Mouse (Mus musculus) kidney, embryonic 14.5 days (tissue): ENCODE results near the gene Zfp692. TPM values are rescaled to one million over a fixed set of nuclear protein-coding genes. Genes with fewer than 3 reads are reported as not detected.

Experiments used
- ATAC-seq: fragments of 200-750 bp; cut with Nextera tagmentation; 2 replicates; pipeline ENCODE4 v1.8.0; 2017; ENCODE audit warnings: moderate number of reproducible peaks, mild to moderate bottlenecking, moderate TSS enrichment, moderate library complexity; ENCODE audit not compliant: low FRiP score, low TSS enrichment
- H3K27ac ChIP-seq: fragments of 300-500 bp; sonication (generic); 2 replicates; pipeline ENCODE4 v1.5.1; 2014; ENCODE audit warnings: low read depth, mild to moderate bottlenecking, low read length, moderate library complexity, mixed read lengths
- H3K27me3 ChIP-seq: fragments of 300-500 bp; sonication (generic); 2 replicates; pipeline ENCODE4 v1.6.1; 2014; ENCODE audit warnings: mild to moderate bottlenecking, low read length; ENCODE audit not compliant: control insufficient read depth, insufficient read depth
- H3K36me3 ChIP-seq: fragments of 300-500 bp; sonication (generic); 2 replicates; pipeline ENCODE4 v1.6.1; 2014; ENCODE audit warnings: low read length, mixed read lengths; ENCODE audit not compliant: control insufficient read depth, insufficient read depth
- H3K4me1 ChIP-seq: fragments of 300-500 bp; sonication (generic); 2 replicates; pipeline ENCODE4 v1.6.1; 2014; ENCODE audit warnings: low read length, mixed read lengths; ENCODE audit not compliant: control insufficient read depth, insufficient read depth
- H3K4me2 ChIP-seq: fragments of 300-500 bp; sonication (generic); replicated peaks from 2 replicates; pipeline ENCODE4 v1.6.1; 2014; ENCODE audit warnings: low read depth, mild to moderate bottlenecking, low read length
- H3K4me3 ChIP-seq: fragments of 300-500 bp; sonication (generic); 2 replicates; pipeline ENCODE4 v1.5.1; 2014; ENCODE audit warnings: mild to moderate bottlenecking, low read length
- H3K9ac ChIP-seq: fragments of 300-500 bp; sonication (generic); 2 replicates; pipeline ENCODE4 v1.6.1; 2014; ENCODE audit warnings: low read depth, mild to moderate bottlenecking, low read length, moderate library complexity
- H3K9me3 ChIP-seq: fragments of 300-500 bp; sonication (generic); 2 replicates; pipeline ENCODE4 v1.6.1; 2016; ENCODE audit warnings: low read length; ENCODE audit not compliant: control insufficient read depth
- whole genome bisulfite sequencing: fragments of 180-500 bp; shearing (Covaris S2); extraction: QIAGEN DNeasy Blood & Tissue Kit; methylation state at CpG from one replicate; pipeline ENCODE4 v1.1.7; 2014; 5-methylcytosine and 5-hydroxymethylcytosine counted together
- polyA plus RNA-seq: library from polyadenylated mRNA; unstranded; fragments of >200 nt; fragmentation: Nextera tagmentation; extraction: Ambion mirVana; gene quantifications from 2 replicates; pipeline ENCODE4 v1.2.1, GENCODE M21; 2014

Zfp692 gene
- polyA plus RNA-seq, 1 experiment from 2014 or later: 19.3 TPM

DNA sequence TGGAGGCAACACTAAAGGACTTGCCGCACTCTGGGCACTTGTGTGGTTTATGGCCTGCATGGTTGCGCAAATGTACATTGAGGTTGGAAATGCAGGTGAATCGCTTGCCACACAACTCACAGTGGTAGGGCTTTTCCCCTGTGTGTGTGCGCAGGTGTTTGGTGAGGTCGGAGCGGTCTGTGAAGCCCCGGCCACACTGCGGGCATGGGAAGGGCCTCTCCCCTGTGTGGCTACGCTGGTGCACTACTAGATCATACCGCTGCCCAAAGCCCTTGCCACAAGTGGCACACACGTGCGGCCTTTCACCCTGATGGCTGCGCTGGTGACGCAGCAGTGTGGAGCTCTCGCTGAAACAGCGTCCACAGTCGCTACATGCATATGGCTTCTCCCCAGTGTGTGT, 9.5 kb downstream of the Zfp692 start:
- H3K27me3 ChIP-seq: no peaks in the 10 kb centered on the region
- H3K9me3 ChIP-seq: no peaks in the 10 kb centered on the region
- ATAC-seq: no peak
- no peak overlapping the region for H3K4me2 ChIP-seq
- H3K4me3 ChIP-seq: no peak overlapping the region
- H3K4me1 ChIP-seq: no peaks in the 10 kb centered on the region
- 86% methylated on average over 17 of the region's 17 CpGs for WGBS
- H3K9ac ChIP-seq: no peak overlapping the region
- peaks cover 40% of the 10 kb centered on the region for H3K36me3 ChIP-seq
- no peak overlapping the region for H3K27ac ChIP-seq

DNA sequence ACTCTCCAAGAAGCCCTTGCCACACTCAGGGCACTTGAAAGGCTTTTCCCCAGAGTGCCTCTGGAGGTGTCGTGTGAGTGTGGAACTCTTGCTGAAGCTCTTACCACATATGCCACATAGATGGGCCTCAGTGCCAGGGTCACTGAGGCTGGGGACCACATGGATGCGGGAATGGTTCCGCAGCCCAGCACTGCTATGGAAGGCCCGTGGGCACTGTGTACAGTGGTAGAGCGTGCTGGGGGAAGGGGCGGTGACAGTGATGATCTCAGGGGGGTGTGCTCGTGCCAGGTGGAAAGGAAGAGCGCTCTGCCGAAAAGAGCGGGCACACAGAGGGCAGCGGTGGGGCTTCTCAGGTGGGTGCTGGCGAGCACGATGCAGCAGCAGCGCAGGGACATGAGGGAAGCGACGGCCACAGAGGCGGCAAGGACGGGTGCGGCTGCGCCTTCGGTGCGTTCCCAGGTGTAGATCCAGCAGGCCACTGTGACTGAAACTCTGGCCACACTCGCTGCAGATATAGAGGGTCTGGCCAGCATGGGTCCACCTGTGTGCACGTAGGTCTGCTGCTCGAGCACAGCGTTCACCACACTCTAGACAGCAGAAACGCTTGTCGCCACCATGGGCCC, 10.0 kb downstream of the Zfp692 start:
- H3K4me3 ChIP-seq: no peak overlapping the region
- H3K36me3 ChIP-seq: peaks cover 40% of the 10 kb centered on the region
- 79% methylated on average over 28 of the region's 28 CpGs for WGBS
- no peaks in the 10 kb centered on the region for H3K27me3 ChIP-seq
- H3K9me3 ChIP-seq: no peaks in the 10 kb centered on the region
- no peak overlapping the region for H3K27ac ChIP-seq
- peaks cover 4% of the 10 kb centered on the region for H3K4me1 ChIP-seq
- no peak overlapping the region for H3K9ac ChIP-seq
- H3K4me2 ChIP-seq: no peak overlapping the region
- ATAC-seq: peak; percentile 26; the same call in 1 of the 2 replicates

DNA sequence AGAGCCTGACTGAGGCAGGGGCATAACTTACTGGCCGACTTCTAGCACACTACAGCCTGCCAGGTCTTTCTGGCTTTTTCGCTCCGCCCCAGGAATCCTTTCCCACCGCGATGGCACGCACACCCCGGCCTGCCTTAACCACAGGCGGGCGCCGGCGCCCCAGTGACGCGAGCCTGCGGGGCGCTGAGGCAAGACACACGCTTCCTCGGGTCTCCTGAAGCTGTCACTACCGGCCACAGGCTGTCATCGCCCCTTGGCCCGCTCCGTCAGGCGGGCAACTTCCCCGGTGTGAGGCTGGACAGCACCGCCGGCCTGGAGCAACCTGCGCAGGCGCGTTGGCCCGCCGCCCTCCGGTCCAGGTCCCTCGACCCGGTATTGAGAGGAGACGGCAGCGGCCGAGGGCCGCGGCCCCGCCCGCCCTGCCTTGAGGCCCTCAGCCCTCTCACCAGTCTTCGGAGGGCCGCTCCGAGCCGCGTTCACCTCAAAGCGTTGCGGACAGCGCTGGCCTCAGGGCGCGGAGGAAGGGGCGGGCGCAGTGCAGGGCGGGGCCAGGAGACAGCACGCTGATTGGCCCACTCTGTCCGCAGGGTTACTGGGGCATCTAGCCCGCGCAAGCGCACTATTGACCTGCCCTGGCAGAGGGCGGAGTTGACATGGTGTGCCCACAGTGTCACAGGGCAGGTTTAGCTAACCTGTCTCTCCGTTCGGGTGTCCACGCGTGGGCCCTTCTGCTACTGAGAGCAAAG, 16.1 kb downstream of the Zfp692 start:
- peak; percentile 99 for ATAC-seq
- peaks cover 11% of the 10 kb centered on the region for H3K4me1 ChIP-seq
- H3K27ac ChIP-seq: peak overlapping the region; percentile 97
- peak overlapping the region; percentile 86 for H3K4me2 ChIP-seq
- WGBS: under 1% methylated on average over 63 of the region's 63 CpGs
- peaks cover 26% of the 10 kb centered on the region for H3K36me3 ChIP-seq
- H3K27me3 ChIP-seq: no peaks in the 10 kb centered on the region
- no peaks in the 10 kb centered on the region for H3K9me3 ChIP-seq
- peak overlapping the region; percentile 80 for H3K4me3 ChIP-seq
- peak overlapping the region; percentile 84 for H3K9ac ChIP-seq

DNA sequence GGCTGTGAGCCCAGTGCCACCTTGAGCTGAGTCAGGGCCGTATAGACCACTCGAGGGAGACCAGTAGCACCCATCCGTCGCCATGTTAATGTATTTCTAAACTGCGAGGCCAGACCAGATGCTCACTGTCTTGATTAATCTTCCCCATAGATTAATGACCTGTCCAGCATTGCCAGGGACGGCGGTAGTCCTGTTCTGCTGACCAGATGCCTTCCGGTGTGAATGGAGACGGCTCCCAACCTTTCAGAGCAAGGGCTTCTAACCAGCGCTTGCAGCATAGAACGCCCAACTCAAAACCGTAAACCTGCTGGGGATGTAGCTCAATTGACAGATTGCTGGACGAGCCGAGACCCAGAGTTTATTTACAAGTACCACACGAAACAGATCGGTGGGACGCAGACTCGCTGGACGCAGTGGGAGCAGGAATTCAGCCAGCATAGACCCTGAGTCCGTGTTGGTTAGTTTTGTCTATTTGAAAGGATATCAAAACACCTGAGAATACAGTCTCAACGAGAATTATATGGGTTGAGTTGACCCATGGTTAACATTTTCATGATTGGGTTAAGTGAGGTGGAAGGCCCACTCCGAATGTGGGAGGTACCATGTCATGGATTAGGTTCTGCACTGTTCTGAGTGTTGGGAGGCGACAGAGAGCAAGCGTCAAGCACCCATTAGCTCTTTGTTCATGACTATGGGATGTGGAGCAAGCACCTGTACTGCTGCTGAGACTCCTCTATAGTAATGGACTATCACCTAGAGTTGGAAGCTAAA, 16.9 kb downstream of the Zfp692 start:
- H3K9me3 ChIP-seq: no peaks in the 10 kb centered on the region
- H3K36me3 ChIP-seq: peaks cover 19% of the 10 kb centered on the region
- H3K4me2 ChIP-seq: peak overlapping the region; percentile 86
- H3K9ac ChIP-seq: peak overlapping the region; percentile 84
- WGBS: 9% methylated on average over 24 of the region's 24 CpGs
- no peak for ATAC-seq
- no peaks in the 10 kb centered on the region for H3K27me3 ChIP-seq
- peak overlapping the region; percentile 97 for H3K27ac ChIP-seq
- H3K4me1 ChIP-seq: peaks cover 12% of the 10 kb centered on the region
- peak overlapping the region; percentile 80 for H3K4me3 ChIP-seq

DNA sequence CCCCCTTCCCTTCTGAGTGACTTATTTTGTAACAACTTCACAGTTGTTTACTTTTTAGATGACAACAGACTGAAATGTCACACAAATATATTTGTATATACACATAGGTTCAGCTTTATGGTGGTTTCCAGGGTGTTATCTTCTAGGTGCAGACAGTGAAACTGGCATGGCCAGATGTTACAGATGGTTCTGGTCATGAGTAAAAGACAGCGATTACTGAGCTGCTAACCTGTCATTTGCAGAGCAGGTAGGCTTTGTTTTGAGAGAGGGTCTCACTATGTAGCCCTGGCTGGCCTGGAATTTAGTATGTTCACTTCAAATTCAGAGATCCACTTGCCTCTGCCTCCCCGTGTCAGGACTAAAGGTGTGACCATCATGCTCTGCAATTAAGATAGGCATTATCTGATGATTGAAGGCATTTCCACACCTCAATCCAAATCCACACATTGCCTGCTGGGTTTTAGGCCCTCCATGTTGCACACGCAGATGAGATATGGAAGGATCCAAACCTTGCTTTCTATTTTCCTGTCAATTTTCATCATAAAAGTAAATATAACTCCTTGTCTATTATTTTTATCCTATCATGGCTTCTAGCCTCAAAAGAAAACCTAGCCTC, 17.9 kb downstream of the Zfp692 start:
- no peak for ATAC-seq
- H3K27me3 ChIP-seq: no peaks in the 10 kb centered on the region
- no peak overlapping the region for H3K4me2 ChIP-seq
- H3K9ac ChIP-seq: no peak overlapping the region
- H3K36me3 ChIP-seq: peaks cover 12% of the 10 kb centered on the region
- no peak overlapping the region for H3K27ac ChIP-seq
- H3K4me1 ChIP-seq: peaks cover 17% of the 10 kb centered on the region
- H3K4me3 ChIP-seq: no peak overlapping the region
- 86% methylated on average over 3 of the region's 3 CpGs for WGBS
- no peaks in the 10 kb centered on the region for H3K9me3 ChIP-seq

DNA sequence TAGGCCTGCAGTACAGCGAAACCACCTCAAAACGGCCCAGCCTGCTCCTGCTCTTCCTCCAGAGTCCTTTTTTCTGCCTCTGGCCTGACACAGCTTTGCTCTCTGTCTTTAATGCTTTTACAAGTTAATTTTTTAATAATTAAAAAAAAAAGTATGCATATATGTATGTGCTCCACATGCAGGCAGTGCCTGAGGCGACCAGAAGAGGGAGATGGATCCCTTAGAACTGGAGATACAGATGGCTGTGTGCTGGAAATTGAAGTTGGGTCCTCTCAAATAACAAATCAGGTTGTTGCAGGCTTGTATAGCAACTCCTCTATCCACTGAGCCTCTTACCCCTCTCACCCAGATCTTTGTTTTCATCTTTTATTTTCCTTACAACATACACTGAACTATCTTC, 19.9 kb downstream of the Zfp692 start:
- H3K9ac ChIP-seq: no peak overlapping the region
- no peak for ATAC-seq
- H3K9me3 ChIP-seq: no peaks in the 10 kb centered on the region
- peaks cover 12% of the 10 kb centered on the region for H3K36me3 ChIP-seq
- H3K27ac ChIP-seq: no peak overlapping the region
- no peak overlapping the region for H3K4me2 ChIP-seq
- peaks cover 21% of the 10 kb centered on the region for H3K4me1 ChIP-seq
- no peak overlapping the region for H3K4me3 ChIP-seq
- 92% methylated on average over 3 of the region's 3 CpGs for WGBS
- H3K27me3 ChIP-seq: no peaks in the 10 kb centered on the region

DNA sequence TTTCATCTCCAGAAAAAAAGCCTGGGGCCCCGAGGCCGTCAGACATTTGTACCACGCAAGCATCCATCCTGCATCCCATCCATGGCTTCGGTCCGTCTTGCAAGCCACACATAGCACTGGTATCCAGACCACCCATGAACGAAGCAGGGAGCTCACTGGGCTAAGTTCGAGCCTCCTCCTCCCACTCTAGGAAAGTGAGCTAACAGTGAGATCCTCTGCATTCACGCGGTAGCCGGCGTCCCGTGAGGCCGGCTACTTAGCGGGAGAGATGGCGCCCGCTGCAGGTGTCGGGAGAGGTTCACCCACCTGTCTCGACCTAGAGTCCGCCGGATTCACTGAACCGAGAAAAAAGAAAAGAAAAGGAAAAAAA, 23.0 kb downstream of the Zfp692 start:
- Histone ChIP-seq H3K4me2 (peak overlapping the region; percentile 81), H3K9me3 (no peaks in the 10 kb centered on the region), H3K36me3 (peaks cover 22% of the 10 kb centered on the region), H3K4me1 (peaks cover 19% of the 10 kb centered on the region), H3K27me3 (no peaks in the 10 kb centered on the region), H3K9ac (peak overlapping the region; percentile 89), H3K27ac (peak overlapping the region; percentile 70), H3K4me3 (peak overlapping the region; percentile 96)
- WGBS: under 1% methylated on average over 21 of the region's 21 CpGs
- ATAC-seq: peak; percentile 36

DNA sequence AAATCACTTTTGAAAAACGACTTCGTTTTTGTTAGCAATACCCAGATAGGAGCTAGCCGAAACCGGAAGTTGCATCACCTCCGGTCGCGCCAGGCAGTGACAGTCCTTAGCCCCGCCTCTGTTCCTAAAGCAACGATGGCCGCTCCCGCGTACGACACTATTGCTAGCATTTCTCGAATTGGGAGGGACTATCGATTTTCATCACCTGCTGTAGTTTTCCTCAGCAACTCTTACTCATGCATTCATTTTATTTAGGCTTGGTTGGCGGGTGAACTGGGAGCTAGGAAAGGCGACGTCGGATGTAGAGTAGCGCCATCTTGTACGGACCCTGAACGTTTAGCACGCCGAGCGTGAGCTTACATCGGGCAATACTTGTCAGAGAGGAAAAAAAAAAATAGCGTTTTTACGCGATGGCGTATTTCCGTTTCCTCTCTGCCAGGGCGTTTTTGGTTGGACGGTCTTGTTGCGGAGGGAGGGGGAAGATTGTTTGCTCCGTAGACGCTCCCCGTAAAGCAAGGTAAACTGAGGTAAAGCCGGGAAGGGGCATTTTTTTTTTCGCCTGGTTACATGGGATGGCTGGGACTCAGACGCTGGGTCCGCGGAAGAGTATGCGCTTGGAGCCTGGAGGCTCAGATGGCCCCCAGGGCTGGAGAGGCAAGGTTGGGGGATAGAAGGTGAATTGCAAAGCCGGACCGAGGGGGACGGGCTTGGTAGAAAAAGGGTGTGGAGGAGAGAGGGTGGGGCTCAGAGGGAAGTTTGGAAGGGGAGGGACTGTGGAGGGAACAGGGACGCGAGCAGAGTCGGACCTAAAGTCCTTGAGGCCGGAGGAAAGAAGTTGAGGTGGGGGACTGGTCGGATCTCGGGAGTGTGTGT, 23.6 kb downstream of the Zfp692 start, which contains the start of the genes Zfp672 and Sh3bp5l:
Zfp672 (minus strand) TSS at position 64 of the 873 bp plus-strand sequence.
Sh3bp5l (plus strand) TSS at position 449 of the 873 bp plus-strand sequence.
- Histone ChIP-seq H3K9ac (peak within 1 kb of the TSS; percentile 89), H3K27me3 (no peaks in the 10 kb centered on the region), H3K4me3 (peak within 1 kb of the TSS; percentile 96), H3K4me1 (peaks cover 19% of the 10 kb centered on the region), H3K4me2 (peak within 1 kb of the TSS; percentile 87), H3K27ac (peak within 1 kb of the TSS; percentile 70), H3K36me3 (peaks cover 23% of the 10 kb centered on the region), H3K9me3 (no peaks in the 10 kb centered on the region)
- peak; percentile 93 for ATAC-seq
- WGBS: under 1% methylated on average over 52 of the region's 52 CpGs
